Mouse (Mus musculus): ENCODE measurements around the gene Gstt2.

GRCm38 (mm10) chr10:75837248-75837759, at the start of gene Gstt2:
- TF ChIP-seq POLR2A (IDR thresholded peaks at IDR 0.05; ENCODE audit: low read depth, low read length) (peak; percentile 59), CTCF (IDR thresholded peaks at IDR 0.05; ENCODE audit: borderline replicate concordance, insufficient read depth, low read length) (0 out of 2 replicates have a peak, but pooled peaks have one; percentile 7)

Measured in embryonic fibroblast, embryonic 13.5 days (primary cell).